Mouse (Mus musculus) liver, embryonic 12.5 days (tissue): ENCODE results near the gene Hist2h2ac. TPM values are rescaled to one million over a fixed set of nuclear protein-coding genes. Genes with fewer than 3 reads are reported as not detected.
A peak's percentile ranks its signal among the peaks of the same experiment; 100 is the strongest.
"Not testable (repeated sequence)": the region's sequence is repeated elsewhere in the genome, so short reads cannot be mapped to it uniquely, and the experiment has no call there.

ENCODE experiments used
- ATAC-seq: fragments of 200-750 bp; cut with Nextera tagmentation; 2 replicates; pipeline ENCODE4 v1.8.0; 2017; ENCODE audit warnings: moderate number of reproducible peaks, mild to moderate bottlenecking, moderate library complexity
- H3K27ac ChIP-seq: fragments of 300-500 bp; sonication (generic); 2 replicates; pipeline ENCODE4 v1.5.1; 2016; ENCODE audit warnings: mild to moderate bottlenecking
- H3K27me3 ChIP-seq: fragments of 300-500 bp; sonication (generic); replicated peaks from 2 replicates; pipeline ENCODE4 v1.6.1; 2016; ENCODE audit warnings: mild to moderate bottlenecking, moderate library complexity
- H3K36me3 ChIP-seq: fragments of 300-500 bp; sonication (generic); 2 replicates; pipeline ENCODE4 v1.6.1; 2016; ENCODE audit warnings: mild to moderate bottlenecking, moderate library complexity
- H3K4me1 ChIP-seq: fragments of 300-500 bp; sonication (generic); 2 replicates; pipeline ENCODE4 v1.6.1; 2016
- H3K4me2 ChIP-seq: fragments of 300-500 bp; sonication (generic); 2 replicates; pipeline ENCODE4 v1.6.1; 2016; ENCODE audit warnings: mild to moderate bottlenecking, moderate library complexity
- H3K4me3 ChIP-seq: fragments of 300-500 bp; sonication (generic); 2 replicates; pipeline ENCODE4 v1.5.1; 2016; ENCODE audit warnings: mild to moderate bottlenecking, moderate library complexity
- H3K9ac ChIP-seq: fragments of 300-500 bp; sonication (generic); 2 replicates; pipeline ENCODE4 v1.6.1; 2016; ENCODE audit warnings: mild to moderate bottlenecking, moderate library complexity
- H3K9me3 ChIP-seq: fragments of 300-500 bp; sonication (generic); replicated peaks from 2 replicates; pipeline ENCODE4 v1.6.1; 2016; ENCODE audit warnings: mild to moderate bottlenecking, moderate library complexity
- WGBS: fragments of 180-500 bp; shearing (Covaris S2); methylation state at CpG from one replicate; pipeline ENCODE4 v1.1.7; 2016; ENCODE audit not compliant: insufficient replicate concordance; 5-methylcytosine and 5-hydroxymethylcytosine counted together
- polyA plus RNA-seq: library from polyadenylated mRNA; unstranded; fragments of >200 nt; fragmentation: Nextera tagmentation; extraction: Ambion mirVana; gene quantifications from 2 replicates; pipeline ENCODE4 v1.2.1, GENCODE M21; 2016

Hist2h2ac gene
- polyA plus RNA-seq, 1 experiment from 2014 or later: 17.5 TPM

DNA sequence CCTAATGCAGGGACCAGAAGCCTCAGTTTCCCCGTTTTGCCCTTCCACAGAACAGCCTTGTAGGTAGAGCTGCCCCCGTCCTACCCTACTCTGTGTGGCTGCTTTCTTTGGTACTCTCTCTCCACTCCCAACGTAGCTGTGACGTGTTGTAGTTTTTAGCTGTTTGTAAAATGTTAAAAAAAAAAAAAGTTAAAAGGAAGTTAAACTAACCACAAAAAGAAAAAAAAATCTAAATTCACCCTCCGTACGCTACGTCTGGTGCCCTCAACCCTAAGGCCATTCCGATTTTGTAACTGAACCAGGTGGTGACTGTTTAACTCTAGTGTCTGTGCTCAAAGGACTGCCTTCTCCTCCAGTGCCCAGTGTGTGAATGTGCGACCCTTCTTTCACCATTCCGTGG is 25.7 kb downstream of the Hist2h2ac start:
- WGBS: 63% methylated on average over 10 of the region's 10 CpGs
- H3K9me3 ChIP-seq: 0 out of 2 replicates have a peak, but pooled peaks cover 5% of the 10 kb centered on the region
- peaks cover 6% of the 10 kb centered on the region; the same call in 1 of the 2 replicates for H3K36me3 ChIP-seq
- no peak overlapping the region for H3K9ac ChIP-seq
- no peak for ATAC-seq
- H3K4me3 ChIP-seq: no peak overlapping the region
- H3K4me2 ChIP-seq: no peak overlapping the region
- no peak overlapping the region for H3K27ac ChIP-seq
- peaks cover 32% of the 10 kb centered on the region for H3K4me1 ChIP-seq
- H3K27me3 ChIP-seq: peaks cover 12% of the 10 kb centered on the region; the same call in 1 of the 2 replicates

DNA sequence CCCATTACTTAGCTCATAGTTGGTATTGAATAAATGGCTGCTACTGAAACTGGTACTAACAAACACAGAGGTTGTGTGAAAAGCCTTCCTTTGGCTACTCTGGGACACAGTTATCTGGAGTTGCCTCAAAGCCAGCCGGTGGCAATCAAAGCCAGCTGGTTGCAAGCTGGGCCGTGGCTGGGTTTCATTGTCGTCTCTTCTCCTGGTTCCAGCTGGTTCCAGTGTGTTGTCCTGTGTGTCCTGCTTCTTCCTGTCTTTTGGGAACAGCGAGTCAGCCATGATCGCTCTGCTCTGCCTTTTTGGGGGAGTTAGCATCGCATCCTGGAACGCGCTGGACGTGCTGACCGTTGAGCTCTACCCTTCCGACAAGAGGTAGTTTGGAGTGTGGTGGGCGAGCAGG is 27.7 kb downstream of the Hist2h2ac start:
- no peak overlapping the region for H3K9ac ChIP-seq
- H3K36me3 ChIP-seq: peaks cover 6% of the 10 kb centered on the region; the same call in 1 of the 2 replicates
- 53% methylated on average over 12 of the region's 12 CpGs for WGBS
- H3K4me1 ChIP-seq: peaks cover 15% of the 10 kb centered on the region
- H3K4me2 ChIP-seq: no peak overlapping the region
- H3K9me3 ChIP-seq: 0 out of 2 replicates have a peak, but pooled peaks cover 5% of the 10 kb centered on the region
- ATAC-seq: no peak
- no peak overlapping the region for H3K4me3 ChIP-seq
- peaks cover 22% of the 10 kb centered on the region for H3K27me3 ChIP-seq
- H3K27ac ChIP-seq: no peak overlapping the region

DNA sequence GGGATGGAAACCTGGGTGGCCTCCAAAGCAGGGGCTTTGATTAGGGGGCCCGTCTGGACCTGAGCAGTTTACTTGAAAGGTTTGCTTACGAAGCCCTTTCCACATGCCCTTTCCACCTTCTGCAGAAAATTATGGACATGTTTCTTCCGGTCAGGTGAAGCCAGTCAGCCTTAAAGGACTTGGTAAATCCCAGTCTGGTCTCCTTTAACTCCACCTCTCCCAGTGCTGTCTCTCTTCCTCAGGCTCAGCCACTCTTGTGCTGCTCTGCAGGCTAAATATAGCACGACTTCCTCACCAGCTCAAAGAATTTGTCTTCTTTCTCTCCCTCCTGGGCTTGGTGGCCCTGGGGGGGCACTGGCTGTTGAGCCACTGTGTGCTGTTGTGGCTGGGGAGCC is 38.3 kb downstream of the Hist2h2ac start:
- ATAC-seq: no peak

DNA sequence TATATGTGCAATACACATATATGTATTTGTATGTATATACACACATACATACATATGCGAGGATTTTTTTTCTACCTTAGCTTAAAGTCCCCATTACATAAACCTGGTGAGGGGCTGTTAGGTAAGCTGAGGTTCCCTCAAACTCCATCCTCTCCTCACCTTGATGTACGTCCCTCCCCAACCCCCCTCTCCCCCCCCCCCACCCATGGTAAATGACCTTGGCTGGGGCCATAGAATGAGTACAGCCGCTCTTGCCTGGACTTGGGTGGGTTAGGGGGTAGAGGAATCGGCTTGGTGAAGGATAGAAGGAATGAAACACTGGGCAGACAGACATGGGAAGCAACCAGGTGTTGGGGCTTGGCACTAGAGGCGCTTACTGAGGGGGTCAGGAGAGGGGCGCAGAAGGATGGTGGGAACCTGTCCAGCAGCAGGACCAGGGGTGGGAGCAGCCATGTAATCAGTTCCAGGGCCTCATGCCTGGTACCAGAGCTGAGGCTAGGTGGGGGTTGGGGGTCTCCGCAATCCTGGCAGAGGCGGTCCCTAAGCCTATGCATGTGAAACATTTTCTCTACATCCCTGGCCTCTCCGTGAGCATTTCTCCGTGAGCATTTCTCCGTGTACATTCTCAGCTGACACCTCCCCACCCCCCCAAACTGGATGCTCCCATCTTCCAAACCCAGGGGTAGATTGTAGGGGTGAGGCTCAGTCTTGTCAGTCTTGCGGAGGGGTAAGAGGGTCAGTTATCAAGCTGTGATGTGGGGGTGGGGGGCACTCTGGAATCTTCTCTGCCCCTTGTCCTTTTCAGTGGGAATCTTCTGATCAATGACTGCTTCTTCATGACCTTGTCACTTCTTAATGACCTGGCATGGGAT is 38.9 kb downstream of the Hist2h2ac start:
- H3K4me1 ChIP-seq: peaks cover 26% of the 10 kb centered on the region
- H3K27me3 ChIP-seq: peaks cover 40% of the 10 kb centered on the region
- peak overlapping the region; percentile 76 for H3K4me2 ChIP-seq
- H3K9me3 ChIP-seq: no peaks in the 10 kb centered on the region
- no peak for ATAC-seq
- WGBS: 46% methylated on average over 12 of the region's 12 CpGs
- H3K27ac ChIP-seq: no peak overlapping the region
- H3K4me3 ChIP-seq: 0 out of 2 replicates have a peak overlapping the region, but pooled peaks have one; percentile 52
- H3K9ac ChIP-seq: peak overlapping the region; percentile 24; the same call in 1 of the 2 replicates
- H3K36me3 ChIP-seq: peaks cover 20% of the 10 kb centered on the region

More for the DNA sequence above, 38.3 kb downstream of the Hist2h2ac start:
- Histone ChIP-seq H3K4me2 (0 out of 2 replicates have a peak overlapping the region, but pooled peaks have one; percentile 76), H3K36me3 (peaks cover 15% of the 10 kb centered on the region), H3K9ac (no peak overlapping the region), H3K4me3 (no peak overlapping the region), H3K9me3 (no peaks in the 10 kb centered on the region), H3K4me1 (peaks cover 26% of the 10 kb centered on the region), H3K27ac (no peak overlapping the region), H3K27me3 (peaks cover 40% of the 10 kb centered on the region)
- WGBS: 27% methylated on average over 4 of the region's 4 CpGs

DNA sequence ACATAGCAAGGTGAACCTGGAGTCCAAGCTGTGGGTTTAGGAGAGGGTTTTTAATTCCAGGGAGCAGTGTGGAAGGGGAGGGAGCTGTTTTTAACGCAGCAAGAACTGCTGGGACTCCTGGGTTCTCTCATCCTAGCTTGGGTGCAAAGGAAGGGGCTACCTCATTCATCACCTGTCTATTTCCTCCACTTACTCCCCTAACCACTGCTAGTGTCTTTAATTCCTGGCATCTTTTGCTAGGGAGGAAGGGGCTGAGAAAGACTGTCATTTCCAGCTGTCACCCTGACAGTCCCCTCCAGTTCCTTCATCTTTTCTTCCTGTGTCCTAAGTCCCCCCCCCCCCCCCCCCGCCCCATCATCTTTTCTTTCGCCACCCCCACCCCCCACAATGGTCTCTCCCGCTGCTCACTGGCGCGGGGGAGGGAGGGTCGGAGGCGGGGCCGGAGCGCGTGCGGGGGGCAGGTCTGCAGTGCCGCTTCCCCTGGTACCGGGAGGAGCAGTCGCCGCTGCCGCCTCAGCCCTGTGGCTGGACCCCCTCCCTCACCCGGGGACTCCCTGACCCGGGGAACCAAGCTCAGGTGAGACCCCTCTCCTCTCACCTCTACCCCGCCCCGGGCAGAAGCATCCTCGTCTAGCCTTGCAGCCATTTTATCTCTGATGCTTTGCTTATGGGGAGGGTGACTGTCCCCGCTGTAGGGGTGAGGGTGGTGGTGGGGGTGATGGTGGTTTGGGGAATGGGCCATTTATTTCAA is 39.8 kb downstream of the Hist2h2ac start, which contains the start of gene Sv2a:
Gene Sv2a (plus strand): TSS at position 425 of the 751 bp plus-strand sequence.
- Histone ChIP-seq H3K9ac (peak within 1 kb of the TSS; percentile 61), H3K4me2 (peak within 1 kb of the TSS; percentile 76), H3K27ac (no peak within 1 kb of the TSS), H3K36me3 (peaks cover 28% of the 10 kb centered on the region), H3K9me3 (no peaks in the 10 kb centered on the region), H3K4me3 (peak within 1 kb of the TSS; percentile 52), H3K4me1 (peaks cover 33% of the 10 kb centered on the region), H3K27me3 (peaks cover 40% of the 10 kb centered on the region)
- ATAC-seq: no peak
- WGBS: 3% methylated on average over 15 of the region's 23 CpGs

DNA sequence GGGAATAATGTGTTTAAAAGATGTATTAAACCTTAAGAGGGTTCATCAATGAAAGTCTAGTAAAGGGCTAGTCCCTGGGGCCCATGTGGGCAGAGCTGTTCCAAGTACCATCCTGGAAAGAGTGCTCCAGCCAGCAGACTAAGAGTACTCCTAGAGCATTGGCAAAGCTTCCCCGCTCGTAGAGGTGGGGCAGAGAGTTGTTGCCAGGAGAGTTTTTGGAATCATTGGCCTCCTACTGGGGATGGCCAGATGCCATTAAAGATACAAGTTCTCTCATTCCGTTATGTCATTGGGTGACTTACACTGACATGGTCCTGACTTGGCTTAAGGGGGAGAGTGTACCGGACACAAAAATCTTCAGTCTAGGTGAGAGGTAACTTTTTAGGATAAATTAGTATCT is 41.1 kb downstream of the Hist2h2ac start:
- no peak overlapping the region for H3K4me3 ChIP-seq
- no peak for ATAC-seq
- H3K9ac ChIP-seq: no peak overlapping the region
- H3K27ac ChIP-seq: no peak overlapping the region
- H3K4me1 ChIP-seq: peaks cover 42% of the 10 kb centered on the region
- H3K36me3 ChIP-seq: peaks cover 42% of the 10 kb centered on the region
- no peaks in the 10 kb centered on the region for H3K9me3 ChIP-seq
- H3K27me3 ChIP-seq: peaks cover 28% of the 10 kb centered on the region
- H3K4me2 ChIP-seq: no peak overlapping the region
- 74% methylated on average over 4 of the region's 4 CpGs for WGBS

DNA sequence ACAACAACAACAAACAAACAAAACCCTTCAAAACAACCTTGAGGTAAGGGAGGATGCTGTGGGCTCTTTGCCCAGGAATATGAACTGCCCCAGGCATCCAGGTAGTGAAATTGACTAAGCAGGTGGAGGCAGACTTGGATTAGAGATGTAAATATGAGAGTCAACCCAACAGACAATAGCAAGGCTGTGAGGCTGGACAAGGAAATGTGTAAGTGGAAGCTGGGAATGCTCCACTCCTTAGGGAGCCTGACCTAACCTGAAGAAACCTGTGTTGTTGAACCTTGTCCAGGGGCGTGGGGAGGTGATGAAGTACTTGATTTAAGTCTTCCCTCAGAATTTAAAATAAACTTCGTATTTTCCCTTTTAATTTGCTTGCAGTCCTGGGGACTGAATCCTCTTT is 41.8 kb downstream of the Hist2h2ac start:
- peaks cover 48% of the 10 kb centered on the region for H3K36me3 ChIP-seq
- H3K4me2 ChIP-seq: no peak overlapping the region
- H3K9ac ChIP-seq: no peak overlapping the region
- H3K9me3 ChIP-seq: no peaks in the 10 kb centered on the region
- no peak overlapping the region for H3K4me3 ChIP-seq
- H3K27me3 ChIP-seq: peaks cover 28% of the 10 kb centered on the region
- ATAC-seq: no peak
- WGBS: 72% methylated on average over 2 of the region's 2 CpGs
- peaks cover 48% of the 10 kb centered on the region for H3K4me1 ChIP-seq
- no peak overlapping the region for H3K27ac ChIP-seq

DNA sequence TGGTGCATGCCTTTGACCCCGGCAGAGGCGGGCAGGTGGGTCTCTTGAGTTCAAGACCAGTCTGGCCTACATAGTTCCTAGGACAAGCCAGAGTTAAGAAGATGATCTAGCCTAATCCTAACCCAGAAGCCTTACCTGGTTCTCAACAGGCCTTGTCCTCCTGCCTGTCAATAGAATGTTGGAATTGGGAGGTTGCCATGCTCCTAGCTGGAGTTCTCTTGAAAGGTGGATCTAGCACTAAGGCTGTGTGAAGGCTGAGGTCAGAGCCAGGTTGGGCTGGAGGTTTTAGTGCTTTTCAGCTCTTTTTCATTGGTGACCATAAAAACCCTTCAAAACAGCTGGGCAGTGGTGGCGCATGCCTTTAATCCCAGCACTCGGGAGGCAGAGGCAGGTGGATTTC is 42.3 kb downstream of the Hist2h2ac start:
- H3K9ac ChIP-seq: no peak overlapping the region
- H3K9me3 ChIP-seq: no peaks in the 10 kb centered on the region
- peaks cover 53% of the 10 kb centered on the region for H3K4me1 ChIP-seq
- ATAC-seq: no peak
- no peak overlapping the region for H3K4me3 ChIP-seq
- no peak overlapping the region for H3K27ac ChIP-seq
- 76% methylated on average over 4 of the region's 4 CpGs for WGBS
- H3K27me3 ChIP-seq: peaks cover 28% of the 10 kb centered on the region
- H3K36me3 ChIP-seq: peaks cover 53% of the 10 kb centered on the region
- no peak overlapping the region for H3K4me2 ChIP-seq

DNA sequence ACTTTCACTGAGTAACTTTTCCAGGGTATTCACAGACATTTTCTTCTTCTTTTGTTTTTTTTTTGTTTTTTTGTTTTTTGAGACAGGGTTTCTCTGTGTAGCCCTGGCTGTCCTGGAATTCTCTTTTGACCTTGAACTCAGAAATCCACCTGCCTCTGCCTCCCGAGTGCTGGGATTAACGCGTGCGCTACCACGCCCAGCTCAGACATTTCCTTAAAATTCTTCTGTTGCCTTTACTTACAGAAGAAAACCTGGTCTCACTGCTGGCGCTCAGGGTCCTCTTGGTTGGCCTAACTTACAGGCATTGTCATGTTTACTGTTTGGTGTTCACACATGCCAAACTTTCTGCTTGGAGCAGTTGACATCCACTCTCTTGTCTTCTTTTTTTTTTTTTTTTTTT is 45.4 kb downstream of the Hist2h2ac start:
- Histone ChIP-seq H3K27ac (no peak overlapping the region), H3K4me2 (peak overlapping the region; percentile 91; the same call in 1 of the 2 replicates), H3K36me3 (peaks cover 58% of the 10 kb centered on the region), H3K9me3 (no peaks in the 10 kb centered on the region), H3K9ac (no peak overlapping the region), H3K4me3 (no peak overlapping the region), H3K27me3 (0 out of 2 replicates have a peak, but pooled peaks cover under 1% of the 10 kb centered on the region), H3K4me1 (peaks cover 46% of the 10 kb centered on the region)
- WGBS: 86% methylated on average over 6 of the region's 6 CpGs
- no peak for ATAC-seq

DNA sequence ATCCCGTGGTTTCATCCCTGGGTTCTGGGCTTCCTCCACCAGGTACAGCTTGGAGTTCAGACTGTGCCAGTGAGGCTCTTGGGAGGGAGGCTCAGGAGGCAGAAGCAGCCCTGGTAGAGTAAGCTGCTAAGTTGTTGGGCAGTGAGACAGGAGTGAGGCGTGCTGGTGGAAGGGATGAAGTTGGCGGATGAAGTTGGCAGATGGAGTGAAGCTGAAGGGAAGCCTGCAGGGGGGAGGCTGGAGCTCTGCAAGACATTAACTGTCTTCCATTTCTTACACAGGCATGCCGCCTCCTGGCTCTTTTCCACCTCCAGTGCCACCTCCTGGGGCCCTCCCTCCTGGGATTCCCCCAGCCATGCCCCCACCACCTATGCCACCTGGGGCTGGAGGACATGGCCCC is 46.6 kb downstream of the Hist2h2ac start:
- WGBS: 84% methylated on average over 4 of the region's 4 CpGs

DNA sequence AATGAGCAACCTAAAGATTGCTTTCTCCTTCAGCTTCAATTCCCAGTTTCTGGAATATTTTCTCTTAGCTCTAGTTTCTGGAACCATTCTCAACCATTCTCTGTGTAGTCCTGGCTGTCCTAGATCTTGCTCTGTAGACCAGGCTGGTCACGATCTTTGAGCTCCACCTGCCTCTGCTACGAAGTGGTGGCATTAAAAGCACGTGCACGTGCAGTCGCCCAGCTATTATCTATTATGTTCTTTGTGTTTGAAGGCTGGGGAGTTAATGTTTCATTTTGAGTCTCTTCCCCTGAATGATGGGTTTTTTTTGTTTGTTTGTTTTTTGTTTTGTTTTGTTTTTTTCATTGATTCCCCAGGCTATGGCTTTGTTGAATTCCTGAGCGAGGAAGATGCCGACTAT is 47.5 kb downstream of the Hist2h2ac start:
- ATAC-seq: no peak
- H3K4me3 ChIP-seq: peak overlapping the region; percentile 83
- H3K9me3 ChIP-seq: no peaks in the 10 kb centered on the region
- no peaks in the 10 kb centered on the region for H3K27me3 ChIP-seq
- H3K36me3 ChIP-seq: peaks cover 58% of the 10 kb centered on the region
- peak overlapping the region; percentile 91 for H3K4me2 ChIP-seq
- H3K4me1 ChIP-seq: peaks cover 44% of the 10 kb centered on the region
- H3K9ac ChIP-seq: peak overlapping the region; percentile 93
- H3K27ac ChIP-seq: peak overlapping the region; percentile 95
- WGBS: 20% methylated on average over 7 of the region's 7 CpGs

More for the DNA sequence above, 46.6 kb downstream of the Hist2h2ac start:
- H3K4me1 ChIP-seq: peaks cover 44% of the 10 kb centered on the region
- H3K27ac ChIP-seq: 0 out of 2 replicates have a peak overlapping the region, but pooled peaks have one; percentile 14
- H3K36me3 ChIP-seq: peaks cover 65% of the 10 kb centered on the region
- H3K9me3 ChIP-seq, ATAC-seq, H3K27me3 ChIP-seq: not testable (repeated sequence)
- peak overlapping the region; percentile 83 for H3K4me3 ChIP-seq
- H3K4me2 ChIP-seq: peak overlapping the region; percentile 91
- peak overlapping the region; percentile 93 for H3K9ac ChIP-seq
